Mouse (Mus musculus) embryonic fibroblast, embryonic 13.5 days (primary cell): ENCODE results near the gene Col12a1.

Experiments used
- CTCF ChIP-seq: IDR thresholded peaks from 2 replicates; pipeline ENCODE4 v1.5.1; 2011; ENCODE audit warnings: mild to moderate bottlenecking, control low read depth, low read length, moderate library complexity, borderline replicate concordance; ENCODE audit not compliant: insufficient read depth
- POLR2A ChIP-seq: IDR thresholded peaks from 2 replicates; pipeline ENCODE4 v1.6.1; 2011; ENCODE audit warnings: low read depth, mild to moderate bottlenecking, control low read depth, low read length, moderate library complexity

GRCm38 (mm10) chr9:79765329-79765728 is 46.7 kb upstream of the Col12a1 start:
- TF ChIP-seq CTCF, result no peak
- no peak for TF ChIP-seq POLR2A
